Mouse (Mus musculus) liver, postnatal 0 days (tissue): ENCODE results near the gene Slc25a4. TPM values are rescaled to one million over a fixed set of nuclear protein-coding genes. Genes with fewer than 3 reads are reported as not detected.

ENCODE experiments used
- ATAC-seq: fragments of 200-750 bp; cut with Nextera tagmentation; 2 replicates; pipeline ENCODE4 v1.8.0; 2017; ENCODE audit warnings: mild to moderate bottlenecking, moderate library complexity
- DNase-seq: peaks from one replicate; pipeline ENCODE4 v3.0.0-alpha.2; 2016
- H3K27ac ChIP-seq: fragments of 300-500 bp; sonication (generic); 2 replicates; pipeline ENCODE4 v1.5.1; 2014; ENCODE audit warnings: antibody characterized with exemption, moderate library complexity, mild to moderate bottlenecking, low read depth
- H3K27me3 ChIP-seq: fragments of 300-500 bp; sonication (generic); 2 replicates; pipeline ENCODE4 v1.6.1; 2014; ENCODE audit warnings: low read length, control low read depth, mixed read lengths; ENCODE audit not compliant: insufficient read depth
- H3K36me3 ChIP-seq: fragments of 300-500 bp; sonication (generic); replicated peaks from 2 replicates; pipeline ENCODE4 v1.6.1; 2014; ENCODE audit warnings: mild to moderate bottlenecking, control low read depth, low read length, moderate library complexity, mixed read lengths; ENCODE audit not compliant: insufficient read depth
- H3K4me1 ChIP-seq: fragments of 300-500 bp; sonication (generic); 2 replicates; pipeline ENCODE4 v1.6.1; 2014; ENCODE audit warnings: antibody characterized with exemption, mild to moderate bottlenecking, control low read depth; ENCODE audit not compliant: insufficient read depth
- H3K4me2 ChIP-seq: fragments of 300-500 bp; sonication (generic); 2 replicates; pipeline ENCODE4 v1.6.1; 2014; ENCODE audit warnings: low read depth, mild to moderate bottlenecking, low read length, moderate library complexity, mixed read lengths
- H3K4me3 ChIP-seq: fragments of 300-500 bp; sonication (generic); 2 replicates; pipeline ENCODE4 v1.5.1; 2014; ENCODE audit warnings: low read depth, low read length
- H3K9ac ChIP-seq: fragments of 300-500 bp; sonication (generic); replicated peaks from 2 replicates; pipeline ENCODE4 v1.6.1; 2014; ENCODE audit warnings: mild to moderate bottlenecking, moderate library complexity
- H3K9me3 ChIP-seq: fragments of 300-500 bp; sonication (generic); 2 replicates; pipeline ENCODE4 v1.6.1; 2016; ENCODE audit warnings: mild to moderate bottlenecking, control low read depth, low read length, mixed read lengths
- CTCF ChIP-seq: sonication (generic); IDR thresholded peaks from 2 replicates; pipeline ENCODE4 v1.5.1; 2016; ENCODE audit warnings: antibody characterized with exemption, low read depth
- EP300 ChIP-seq: IDR thresholded peaks from 2 replicates; pipeline ENCODE4 v1.6.1; 2016; ENCODE audit warnings: antibody characterized with exemption, low read depth, mild to moderate bottlenecking
- WGBS: fragments of 180-500 bp; shearing (Covaris S2); extraction: QIAGEN DNeasy Blood & Tissue Kit; methylation state at CpG from one replicate; pipeline ENCODE4 v1.1.7; 2014; ENCODE audit not compliant: insufficient replicate concordance; 5-methylcytosine and 5-hydroxymethylcytosine counted together
- polyA plus RNA-seq: library from polyadenylated mRNA; unstranded; fragments of >200 nt; fragmentation: Nextera tagmentation; extraction: Ambion mirVana; gene quantifications from 2 replicates; pipeline ENCODE4 v1.2.1, GENCODE M21; 2015

Gene Slc25a4
- polyA plus RNA-seq, 1 experiment from 2014 or later, result 448 TPM

DNA sequence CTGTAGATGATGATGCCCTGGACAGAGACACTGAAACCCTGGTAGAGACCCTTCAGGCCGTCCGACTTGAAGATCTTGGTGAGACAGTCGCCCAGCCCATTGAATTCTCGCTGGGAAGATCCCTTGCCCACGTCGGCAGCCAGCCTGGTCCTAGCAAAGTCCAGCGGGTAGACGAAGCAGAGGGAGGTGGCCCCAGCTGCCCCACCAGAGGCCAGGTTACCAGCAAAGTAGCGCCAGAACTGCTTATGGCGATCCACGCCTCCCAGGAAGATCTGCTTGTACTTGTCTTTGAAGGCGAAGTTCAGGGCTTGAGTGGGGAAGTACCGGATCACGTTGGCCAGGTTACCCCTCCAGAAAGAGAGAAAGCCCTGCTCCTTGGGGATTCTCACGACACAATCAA, 2.0 kb downstream of the Slc25a4 start:
- ATAC-seq (no peak), DNase-seq (no peak)
- Histone ChIP-seq H3K4me2 (peak overlapping the region; percentile 79), H3K4me1 (peaks cover 19% of the 10 kb centered on the region), H3K9ac (peak overlapping the region; percentile 38; the same call in 1 of the 2 replicates), H3K9me3 (no peaks in the 10 kb centered on the region), H3K36me3 (peaks cover 31% of the 10 kb centered on the region), H3K27me3 (no peaks in the 10 kb centered on the region), H3K4me3 (no peak overlapping the region), H3K27ac (no peak overlapping the region)
- TF ChIP-seq EP300 (no peak), CTCF (no peak)
- 83% methylated on average over 15 of the region's 15 CpGs for WGBS

DNA sequence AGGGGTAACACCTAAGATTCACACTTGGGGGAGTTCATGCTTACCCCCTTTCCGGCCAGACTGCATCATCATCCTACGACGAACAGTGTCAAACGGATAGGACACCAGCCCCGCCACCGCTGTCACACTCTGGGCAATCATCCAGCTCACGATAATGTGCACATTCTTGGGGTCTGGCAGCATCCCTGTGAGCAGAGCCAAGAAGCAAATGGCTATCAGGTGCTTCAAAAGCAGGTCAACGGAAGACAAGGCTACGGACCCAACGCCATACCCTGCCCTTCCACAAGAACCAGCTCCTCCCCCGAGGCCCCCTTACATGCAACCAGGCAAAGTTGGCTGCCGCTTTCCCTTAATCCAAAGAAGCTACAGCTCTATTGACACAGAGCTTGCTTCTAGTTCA, 2.7 kb downstream of the Slc25a4 start:
- no peak overlapping the region for H3K9ac ChIP-seq
- no peaks in the 10 kb centered on the region for H3K9me3 ChIP-seq
- 82% methylated on average over 12 of the region's 12 CpGs for WGBS
- H3K4me2 ChIP-seq, result peak overlapping the region; percentile 79; the same call in 1 of the 2 replicates
- peaks cover 19% of the 10 kb centered on the region for H3K4me1 ChIP-seq
- H3K36me3 ChIP-seq, result peaks cover 31% of the 10 kb centered on the region
- H3K27me3 ChIP-seq, result no peaks in the 10 kb centered on the region
- no peak overlapping the region for H3K4me3 ChIP-seq
- no peak for TF ChIP-seq CTCF
- ATAC-seq, result no peak
- no peak for DNase-seq
- no peak overlapping the region for H3K27ac ChIP-seq

- ATAC-seq (no peak), DNase-seq (no peak)
- Histone ChIP-seq H3K9ac (no peak overlapping the region), H3K36me3 (peaks cover 31% of the 10 kb centered on the region), H3K27me3 (no peaks in the 10 kb centered on the region), H3K27ac (no peak overlapping the region), H3K4me2 (no peak overlapping the region), H3K4me1 (peaks cover 12% of the 10 kb centered on the region), H3K9me3 (no peaks in the 10 kb centered on the region), H3K4me3 (no peak overlapping the region)
- 87% methylated on average over 6 of the region's 6 CpGs for WGBS
- TF ChIP-seq EP300, result no peak
- TF ChIP-seq CTCF, result no peak
These were observed 5.0 kb downstream of the Slc25a4 start for GRCm38 (mm10) chr8:46206107-46206506.

DNA sequence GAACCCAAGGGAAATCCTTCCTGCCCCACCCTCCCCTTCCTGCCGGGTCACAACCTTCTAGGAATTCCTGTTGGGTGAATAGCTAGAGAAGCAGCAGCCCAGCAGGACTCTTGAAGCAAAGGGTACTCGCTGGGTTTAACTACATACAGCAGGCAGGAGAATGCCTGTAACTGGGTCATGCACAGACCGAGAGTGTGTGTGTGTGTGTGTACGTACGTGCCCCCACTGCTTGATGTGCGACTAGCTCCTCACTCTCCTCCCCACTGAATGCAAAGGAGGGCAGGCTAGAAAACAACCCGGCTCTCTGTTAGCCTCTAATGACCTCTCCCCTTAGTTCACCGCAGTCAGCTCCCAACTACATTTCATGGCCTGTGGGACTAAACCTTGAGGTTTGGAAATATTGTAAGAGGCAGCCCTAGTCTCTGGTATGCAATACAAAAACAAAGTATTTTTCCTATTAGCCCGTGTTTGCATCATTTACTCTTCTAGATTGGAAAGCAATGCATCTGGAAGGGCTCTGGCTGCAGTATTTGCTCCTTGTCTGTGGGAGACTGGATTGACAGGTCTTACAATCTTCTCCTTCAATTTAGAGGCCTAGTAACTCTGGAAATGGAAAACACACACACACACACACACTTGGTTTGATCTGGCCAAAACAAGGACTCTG, 6.0 kb downstream of the Slc25a4 start:
- peak; percentile 33 for ATAC-seq
- 76% methylated on average over 9 of the region's 9 CpGs for WGBS
- Histone ChIP-seq H3K4me2 (no peak overlapping the region), H3K4me3 (no peak overlapping the region), H3K9me3 (no peaks in the 10 kb centered on the region), H3K27me3 (no peaks in the 10 kb centered on the region), H3K36me3 (peaks cover 31% of the 10 kb centered on the region), H3K4me1 (peaks cover 12% of the 10 kb centered on the region), H3K27ac (no peak overlapping the region), H3K9ac (no peak overlapping the region)
- no peak for TF ChIP-seq CTCF
- no peak for TF ChIP-seq EP300
- no peak for DNase-seq

GRCm38 (mm10) chr8:46204301-46204700, 6.8 kb downstream of the Slc25a4 start:
- H3K4me2 ChIP-seq, result no peak overlapping the region
- no peak overlapping the region for H3K27ac ChIP-seq
- no peak for DNase-seq
- TF ChIP-seq CTCF (no peak), EP300 (no peak)
- H3K4me1 ChIP-seq, result peaks cover 6% of the 10 kb centered on the region; the same call in 1 of the 2 replicates
- no peak overlapping the region for H3K9ac ChIP-seq
- no peak overlapping the region for H3K4me3 ChIP-seq
- H3K36me3 ChIP-seq, result peaks cover 28% of the 10 kb centered on the region
- no peaks in the 10 kb centered on the region for H3K27me3 ChIP-seq
- WGBS, result 86% methylated on average over 3 of the region's 3 CpGs
- no peaks in the 10 kb centered on the region for H3K9me3 ChIP-seq
- ATAC-seq, result no peak

DNA sequence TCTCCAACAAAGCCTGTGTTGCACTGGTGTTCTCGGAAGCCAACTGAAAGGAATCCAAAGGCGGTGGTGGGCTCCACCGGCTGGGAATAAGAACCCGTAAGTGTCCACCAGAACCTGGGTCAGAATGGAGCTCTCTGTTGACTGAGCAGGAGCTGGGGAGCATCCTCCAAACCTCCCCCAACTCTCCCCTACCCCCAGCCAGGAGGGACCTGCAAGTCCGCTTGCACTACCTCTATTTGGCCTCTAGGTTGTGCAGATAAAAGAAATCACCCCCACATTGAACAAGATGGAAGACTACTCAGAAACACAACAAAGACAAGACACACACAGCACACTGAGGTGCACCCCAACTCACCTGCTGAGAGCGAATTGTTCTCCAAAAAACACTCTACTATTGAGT, 8.7 kb downstream of the Slc25a4 start:
- peaks cover 14% of the 10 kb centered on the region for H3K36me3 ChIP-seq
- TF ChIP-seq CTCF (peak; percentile 40), EP300 (no peak)
- H3K9ac ChIP-seq, result no peak overlapping the region
- no peak overlapping the region for H3K4me2 ChIP-seq
- H3K9me3 ChIP-seq, result no peaks in the 10 kb centered on the region
- H3K27ac ChIP-seq, result no peak overlapping the region
- ATAC-seq (no peak), DNase-seq (no peak)
- WGBS, result 88% methylated on average over 6 of the region's 6 CpGs
- H3K27me3 ChIP-seq, result no peaks in the 10 kb centered on the region
- no peaks in the 10 kb centered on the region for H3K4me1 ChIP-seq
- H3K4me3 ChIP-seq, result no peak overlapping the region

GRCm38 (mm10) chr8:46197673-46198072, 13.4 kb downstream of the Slc25a4 start:
- Histone ChIP-seq H3K4me3 (no peak overlapping the region), H3K9ac (no peak overlapping the region), H3K27ac (no peak overlapping the region), H3K4me2 (no peak overlapping the region), H3K4me1 (no peaks in the 10 kb centered on the region), H3K9me3 (no peaks in the 10 kb centered on the region), H3K27me3 (no peaks in the 10 kb centered on the region), H3K36me3 (peaks cover 21% of the 10 kb centered on the region)
- TF ChIP-seq EP300 (no peak), CTCF (no peak)
- no peak for DNase-seq
- ATAC-seq, result no peak
- WGBS, result 84% methylated on average over 5 of the region's 5 CpGs
